Mouse (Mus musculus): ENCODE data around the gene Mepce.
"Not testable (repeated sequence)": the region's sequence is repeated elsewhere in the genome, so short reads cannot be mapped to it uniquely, and the experiment has no call there.

Gene Mepce

DNA sequence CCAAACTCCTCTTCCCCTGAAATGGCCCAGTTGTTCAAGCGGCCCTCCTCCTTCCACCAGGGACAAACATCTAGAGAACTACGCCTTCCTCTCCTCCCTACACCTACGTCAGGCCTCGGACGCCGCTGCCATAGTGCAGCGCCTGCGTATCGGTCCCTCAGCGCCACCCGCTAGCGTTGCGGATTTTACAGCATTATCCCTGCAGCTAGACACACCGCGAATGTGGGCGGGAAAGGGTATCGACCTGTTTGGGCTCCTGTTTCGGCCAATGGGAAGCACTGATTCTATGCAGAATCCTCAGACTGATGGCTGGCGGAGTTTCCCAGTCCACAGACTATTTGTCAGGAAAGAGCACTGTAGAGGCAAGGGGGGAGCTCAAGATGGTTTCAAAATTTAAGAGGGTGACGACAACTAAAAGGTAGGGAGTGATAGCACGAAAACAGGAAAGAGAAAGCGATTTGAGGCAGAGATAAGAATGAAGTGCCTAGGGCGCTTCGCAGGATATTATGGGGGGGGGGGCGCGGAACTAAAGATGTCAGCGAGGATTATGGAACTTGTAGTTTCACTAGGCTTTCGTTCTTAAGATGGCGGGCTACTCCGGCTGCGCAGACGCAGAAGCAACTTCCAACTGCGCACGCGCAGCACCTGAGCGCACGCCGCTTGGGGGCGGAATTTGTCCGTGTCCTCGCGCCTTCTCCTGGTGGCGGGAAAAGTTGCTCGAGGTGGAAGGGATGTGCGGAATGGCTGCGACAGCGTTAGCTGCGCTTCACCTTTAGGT is at the start of gene Mepce, which contains the start of gene Zcwpw1:
Mepce (minus strand) TSS at position 505 of the 778 bp plus-strand sequence.
Zcwpw1 (plus strand) TSS at position 648 of the 778 bp plus-strand sequence.
- peak; percentile 88 to 95 for DNase-seq (ENCODE audit: low spot score in 2 of 2)

DNA sequence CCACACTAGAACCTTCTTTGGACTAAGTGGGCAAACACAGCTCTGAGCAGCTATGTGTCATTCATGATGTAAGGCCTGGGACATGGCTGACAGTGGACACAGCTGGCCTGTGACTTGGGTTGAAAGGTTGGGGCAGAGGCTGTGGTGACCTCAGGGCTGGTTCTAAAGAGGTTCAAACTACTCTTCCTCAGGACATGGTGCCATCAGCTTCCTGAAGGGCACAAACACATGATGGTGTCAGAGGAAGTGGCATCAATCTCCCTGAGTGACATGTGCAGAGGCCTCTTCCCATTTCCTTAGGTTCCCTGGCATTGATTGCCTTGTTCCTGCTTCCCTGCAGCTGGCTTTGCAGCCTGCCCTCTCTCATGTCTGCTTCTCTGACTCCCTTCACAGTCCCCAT is 49.7 kb upstream of the Mepce start:
- DNase-seq (ENCODE audit: low spot score in 2 of 2), result not testable (repeated sequence)

DNA sequence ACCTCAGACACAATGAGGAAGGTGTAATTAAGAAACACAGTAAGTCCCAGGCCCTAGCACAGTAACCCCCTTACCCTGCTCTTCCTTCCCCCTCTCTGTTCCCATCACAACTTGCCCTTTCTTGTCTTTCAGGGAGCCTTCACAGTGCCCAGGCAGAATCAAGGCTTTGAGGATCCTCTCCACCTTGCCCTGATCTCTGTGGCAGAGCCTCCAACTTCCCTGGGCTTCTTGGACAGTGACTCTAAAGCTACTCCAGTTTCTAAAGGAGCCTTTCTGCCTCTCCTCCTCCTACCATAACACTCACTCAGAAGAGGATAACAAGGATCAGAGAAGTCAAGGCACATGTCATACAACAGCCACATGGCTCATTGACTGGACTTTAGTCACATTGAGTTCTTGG is 49.2 kb upstream of the Mepce start:
- no peak for DNase-seq (ENCODE audit: low spot score in 2 of 2)

DNA sequence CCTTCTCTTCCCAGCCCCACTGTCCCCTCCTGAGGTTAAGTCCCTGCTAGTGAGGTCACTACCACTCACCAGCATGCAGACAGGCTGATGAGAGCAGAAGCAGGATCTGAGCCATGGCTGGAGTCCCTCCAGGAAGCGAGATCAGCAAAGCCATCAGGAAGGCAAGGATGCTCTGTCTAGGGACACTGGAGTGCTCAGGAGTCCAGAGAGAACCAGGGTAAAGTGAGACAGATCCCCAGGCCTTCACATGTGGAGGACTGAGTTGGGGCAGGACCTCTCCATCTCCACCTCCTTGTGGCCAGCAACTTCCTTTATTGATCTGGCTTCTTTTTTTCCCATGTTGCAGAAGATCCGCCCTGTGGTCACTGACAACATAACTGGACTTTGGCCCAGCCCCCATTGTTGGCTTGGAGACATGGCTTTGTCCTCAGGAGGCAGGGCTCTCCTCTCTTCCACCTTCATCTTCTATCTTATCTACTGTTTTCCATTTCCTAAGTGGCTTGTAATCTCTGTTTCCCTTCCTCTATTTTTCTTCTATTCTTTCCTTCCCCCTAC is 48.6 kb upstream of the Mepce start, which contains the start of gene Pilra:
Pilra (minus strand) TSS at position 316 of the 555 bp plus-strand sequence.
- not testable (repeated sequence) for DNase-seq (ENCODE audit: low spot score in 2 of 2)

DNA sequence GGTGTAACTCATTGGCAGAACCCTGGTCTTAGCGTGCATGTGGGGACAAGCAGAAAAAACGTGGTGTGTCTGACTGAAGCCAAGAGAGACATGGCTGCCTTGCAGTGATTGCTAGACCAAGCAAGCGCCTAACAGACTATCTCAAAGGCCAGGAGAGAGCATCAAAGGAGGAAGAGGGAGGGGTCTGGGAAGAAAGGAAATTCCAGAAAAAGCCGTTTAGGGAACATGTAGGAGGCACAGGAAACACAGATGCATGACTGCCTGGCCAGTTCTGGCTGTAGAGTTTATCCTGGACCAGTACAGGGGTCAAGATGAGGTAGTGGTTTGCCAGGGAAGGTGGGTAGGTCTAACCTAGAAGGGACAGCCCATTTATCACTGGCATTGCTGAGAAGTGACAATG is 46.0 kb upstream of the Mepce start:
- no peak for DNase-seq (ENCODE audit: low spot score in 2 of 2)

DNA sequence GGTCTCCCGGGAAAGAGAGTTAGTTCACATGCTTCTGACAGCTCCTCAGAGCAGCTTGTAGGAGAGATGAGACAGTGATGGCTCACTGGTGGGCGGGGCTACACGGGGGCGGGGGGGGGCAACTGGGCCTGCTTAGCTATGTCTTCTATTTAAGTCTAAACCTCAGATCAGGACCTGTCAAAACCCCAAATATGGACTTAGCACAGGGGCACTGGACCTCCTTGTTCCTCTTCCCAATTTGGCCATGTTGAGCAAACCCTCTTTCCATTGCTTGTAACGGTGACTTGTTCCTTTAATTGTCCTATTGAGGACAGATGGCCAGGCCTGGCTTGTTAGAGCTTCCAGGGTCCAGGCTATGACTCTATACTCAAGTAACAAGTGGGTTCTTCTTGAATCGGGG is 44.1 kb upstream of the Mepce start:
- peak in 1 of 2 experiments; percentile 27 for DNase-seq (ENCODE audit: low spot score in 2 of 2)

DNA sequence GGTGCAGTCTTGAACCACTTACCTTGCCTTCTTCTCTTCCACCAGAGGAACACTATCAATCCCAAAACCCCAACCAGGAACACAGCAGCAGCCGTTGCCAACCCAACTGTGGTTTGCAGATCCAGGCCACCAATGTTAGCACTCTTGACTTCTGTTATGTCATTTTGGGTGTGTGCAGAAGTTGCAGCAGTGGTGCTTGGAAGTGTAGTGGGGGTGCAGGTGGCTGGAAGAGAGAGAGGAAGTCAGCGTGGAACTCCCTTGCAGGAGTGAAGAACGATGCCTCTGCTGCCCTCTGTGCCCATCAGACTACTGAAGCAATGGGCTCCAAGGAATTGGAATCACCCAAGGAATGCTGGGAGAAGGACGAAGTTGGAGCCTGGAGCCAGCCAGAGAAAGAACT is 43.7 kb upstream of the Mepce start:
- no peak for DNase-seq (ENCODE audit: low spot score in 2 of 2)

DNA sequence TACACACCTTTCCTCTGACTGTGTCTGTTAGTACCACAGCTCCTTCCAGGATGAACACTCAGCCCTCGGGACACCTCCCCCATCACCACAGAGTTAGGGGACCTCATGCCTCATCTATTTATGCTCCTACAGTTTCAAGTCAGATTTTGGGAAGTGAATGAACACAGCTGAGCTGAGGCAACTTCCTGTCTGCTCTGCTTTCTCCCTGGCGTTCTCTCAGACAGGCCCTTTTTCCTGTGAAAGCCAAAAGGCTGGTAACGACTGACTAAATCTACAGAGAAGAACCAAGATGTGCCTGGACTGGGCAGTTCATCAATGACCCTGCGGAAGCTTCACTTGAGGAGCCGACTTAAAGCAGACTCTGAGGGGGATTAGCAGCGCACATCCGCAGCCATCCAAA is 42.8 kb upstream of the Mepce start:
- peak; percentile 11 to 29 for DNase-seq (ENCODE audit: low spot score in 2 of 2)

DNA sequence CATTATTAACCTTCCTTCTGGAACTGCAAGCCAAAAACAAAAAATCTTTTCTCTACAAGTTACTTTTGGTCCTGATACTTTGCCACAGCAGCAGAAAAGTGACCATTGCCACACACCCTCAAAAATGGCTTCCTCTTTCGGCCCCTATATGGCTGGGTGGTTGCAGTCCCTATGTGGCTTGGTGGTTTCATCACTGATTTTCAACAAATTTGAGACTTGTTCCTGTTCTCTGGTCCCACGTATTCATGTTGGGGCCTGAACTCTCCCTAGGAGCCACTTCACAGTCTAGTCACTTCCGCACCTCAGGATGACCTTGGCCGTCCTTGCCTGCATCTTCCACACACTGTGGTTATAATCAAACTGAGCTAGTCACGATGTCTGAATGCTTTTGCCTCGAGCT is 41.2 kb upstream of the Mepce start:
- DNase-seq (ENCODE audit: low spot score in 2 of 2), result no peak

DNA sequence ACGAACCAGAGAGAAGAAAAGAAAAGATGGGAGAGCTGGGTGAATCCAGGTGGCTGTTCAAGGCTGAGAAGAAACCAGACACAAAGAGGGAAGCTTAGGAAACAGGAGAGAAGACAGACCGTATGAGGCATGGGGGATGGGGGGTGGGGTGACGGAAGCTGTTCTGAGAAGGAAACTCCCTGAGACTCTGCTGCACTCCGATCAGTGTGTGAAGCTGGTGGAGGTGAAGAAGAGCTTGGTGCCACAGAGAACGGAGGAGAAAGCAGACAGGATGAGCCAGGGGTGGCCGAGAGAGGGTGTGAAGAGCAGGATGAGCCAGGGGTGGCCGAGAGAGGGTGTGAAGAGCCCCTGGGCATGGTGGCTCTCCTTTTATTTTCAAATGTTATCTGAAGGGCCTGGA is 39.0 kb upstream of the Mepce start:
- DNase-seq (ENCODE audit: low spot score in 2 of 2), result no peak

DNA sequence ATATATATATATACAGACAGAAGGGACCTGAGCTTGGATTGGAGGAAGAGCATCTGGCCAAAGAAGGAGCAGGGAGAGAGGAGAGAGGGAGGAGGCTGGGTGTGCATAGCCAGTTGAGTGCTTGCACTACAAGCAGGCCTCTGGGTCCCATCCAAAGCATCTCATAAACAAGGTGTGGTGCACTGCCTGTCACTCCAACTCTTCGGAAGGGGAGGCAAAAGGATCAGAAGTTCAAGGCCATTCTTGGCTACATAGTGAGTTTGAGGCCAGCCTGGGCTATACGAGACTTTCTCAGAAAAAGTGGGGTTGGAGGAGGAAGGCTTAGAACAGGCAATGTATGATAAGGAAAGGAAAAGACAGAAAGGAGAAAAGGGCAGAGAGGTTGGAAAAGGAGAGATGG is 38.5 kb upstream of the Mepce start:
- DNase-seq (ENCODE audit: low spot score in 2 of 2), result no peak

DNA sequence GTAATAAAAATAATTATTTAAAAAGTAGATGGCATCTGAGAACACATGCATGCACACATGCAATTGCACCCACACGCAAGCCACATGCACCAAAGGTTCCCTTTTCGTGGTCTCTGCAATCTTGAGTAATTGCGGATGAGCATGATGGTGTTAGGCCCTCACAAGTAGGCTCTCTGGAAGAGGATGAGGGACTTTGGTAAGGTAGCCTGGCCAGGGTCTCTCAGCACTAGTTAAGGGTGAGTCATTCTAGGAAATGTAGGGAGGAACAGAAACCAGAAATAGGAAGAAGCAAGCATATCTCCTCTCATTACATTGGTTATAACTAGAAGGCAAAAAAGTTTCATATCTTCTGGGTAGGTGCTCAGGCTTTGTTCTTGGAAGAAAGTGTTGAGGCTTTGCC is 37.6 kb upstream of the Mepce start:
- DNase-seq (ENCODE audit: low spot score in 2 of 2), result no peak

DNA sequence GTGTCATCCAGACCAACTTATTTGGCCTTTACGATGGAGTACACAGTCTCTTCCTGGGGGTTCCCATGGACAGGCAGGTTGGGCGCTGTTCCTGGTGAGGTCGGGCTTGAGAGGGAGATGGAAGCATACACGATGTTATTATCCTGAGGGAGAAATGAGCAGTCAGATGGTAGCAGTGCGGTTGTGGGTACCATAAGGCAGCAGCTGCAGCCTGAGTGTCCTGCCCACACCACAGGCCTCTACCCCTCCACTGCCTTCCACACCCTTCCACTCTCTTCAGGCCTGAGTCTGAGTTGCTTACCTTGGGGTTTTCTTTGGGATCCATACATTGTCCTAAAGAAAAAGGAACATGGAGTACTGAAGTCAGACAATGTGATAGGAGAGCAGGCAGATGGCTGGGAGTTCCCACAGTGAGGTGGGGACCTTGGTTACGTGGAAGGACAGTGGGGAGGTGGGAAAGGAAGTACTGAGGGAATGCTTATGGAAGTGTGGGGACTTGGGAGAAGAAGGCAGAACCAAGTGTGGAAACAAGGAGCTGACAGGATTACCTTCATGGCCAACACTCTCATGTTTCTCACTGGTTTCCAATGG is 36.1 kb upstream of the Mepce start:
- no peak for DNase-seq (ENCODE audit: low spot score in 2 of 2)

DNA sequence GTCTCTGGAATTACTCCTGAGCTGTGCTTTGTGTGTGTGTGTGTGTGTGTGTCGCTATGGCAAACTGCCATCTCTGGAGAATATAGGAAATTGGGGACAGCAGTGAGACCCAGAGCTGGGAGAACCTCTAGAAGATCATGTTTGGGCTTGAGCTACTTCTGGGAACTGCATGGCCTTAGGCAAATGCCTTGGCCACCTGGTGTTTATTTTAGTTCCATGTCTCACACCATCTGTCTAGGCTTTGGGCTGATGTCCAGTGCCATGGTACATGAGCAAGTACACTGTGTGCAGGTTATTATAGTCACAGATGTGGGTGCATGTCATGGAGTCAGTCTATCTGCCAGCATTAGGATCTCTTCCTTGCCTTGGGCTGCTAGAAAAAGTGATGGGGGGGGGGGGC is 35.1 kb upstream of the Mepce start:
- DNase-seq (ENCODE audit: low spot score in 2 of 2), result no peak

DNA sequence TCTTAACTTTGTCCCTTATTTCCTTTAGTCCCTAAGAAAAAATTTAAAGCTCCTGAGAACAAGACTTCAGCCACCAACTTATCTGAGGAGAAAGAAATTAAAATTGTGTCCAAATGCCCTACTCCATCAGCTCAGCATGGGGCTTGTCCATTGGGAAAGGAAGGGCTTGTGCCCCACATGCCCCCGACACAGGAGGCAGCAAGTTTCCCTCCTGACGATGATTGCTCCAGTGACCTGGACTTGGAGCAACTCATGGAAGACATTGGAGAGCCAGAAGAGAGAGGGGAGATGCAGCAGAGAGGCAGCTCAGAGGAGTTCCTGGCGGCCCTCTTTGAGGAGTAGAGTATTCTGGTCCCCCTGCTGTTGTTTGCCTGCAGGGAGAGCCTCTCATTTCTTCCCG is 34.7 kb upstream of the Mepce start:
- DNase-seq (ENCODE audit: low spot score in 2 of 2), result no peak

DNA sequence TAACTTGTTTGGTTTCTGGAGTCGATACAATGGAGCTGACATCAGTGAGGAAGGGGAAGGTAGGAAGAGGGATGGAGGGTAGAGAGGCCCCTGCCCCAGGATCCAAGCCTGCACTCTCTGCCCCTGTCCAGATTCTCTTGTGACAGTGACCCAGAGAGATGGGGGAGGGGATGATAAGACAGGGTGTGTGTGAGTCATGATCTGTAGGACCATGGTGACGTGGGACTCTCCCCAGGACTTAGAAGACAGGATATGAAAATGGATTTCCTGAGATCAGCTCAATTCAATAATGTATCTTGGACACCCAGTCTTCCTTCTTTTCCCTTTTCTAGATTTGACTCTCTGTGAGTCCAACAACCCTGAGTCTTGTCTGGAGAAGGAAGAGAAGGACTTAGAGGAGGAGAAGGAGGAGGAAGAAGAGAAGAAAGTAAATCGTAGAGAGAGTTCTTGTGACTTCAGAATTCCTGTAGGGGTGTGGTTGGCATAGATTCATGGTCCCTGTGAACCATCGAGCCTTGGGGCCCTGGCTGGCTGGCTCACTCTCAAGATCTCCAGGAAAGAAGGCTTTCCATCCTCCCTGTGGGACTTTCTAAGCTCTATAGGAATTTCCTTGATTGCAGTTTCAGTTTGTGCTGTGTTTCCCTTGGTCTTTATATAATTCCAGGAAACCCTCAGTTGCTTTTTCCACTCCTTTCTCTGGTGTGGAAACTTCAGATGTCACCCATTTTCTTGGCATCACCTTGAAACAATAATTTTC is 30.2 kb upstream of the Mepce start:
- no peak for DNase-seq (ENCODE audit: low spot score in 2 of 2)

DNA sequence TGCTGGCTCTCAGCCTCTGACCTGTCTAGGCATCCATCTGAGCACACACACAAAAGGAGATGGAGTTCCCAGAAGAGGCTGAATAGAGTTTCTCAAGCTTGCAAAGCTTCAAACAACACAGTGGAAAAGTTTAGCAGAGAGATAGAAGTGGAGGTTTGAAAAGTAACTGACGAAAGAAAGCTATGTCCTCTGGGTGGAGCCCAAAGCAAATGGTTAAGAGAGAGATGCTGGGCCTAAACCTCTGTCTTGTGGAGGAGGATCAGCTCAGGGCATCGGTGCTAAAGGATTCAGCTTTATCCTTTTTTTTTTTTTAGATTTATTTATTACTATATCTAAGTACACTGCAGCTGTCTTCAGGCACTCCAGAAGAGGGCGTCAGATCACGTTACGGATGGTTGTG is 20.9 kb upstream of the Mepce start:
- no peak for DNase-seq (ENCODE audit: low spot score in 2 of 2)

DNA sequence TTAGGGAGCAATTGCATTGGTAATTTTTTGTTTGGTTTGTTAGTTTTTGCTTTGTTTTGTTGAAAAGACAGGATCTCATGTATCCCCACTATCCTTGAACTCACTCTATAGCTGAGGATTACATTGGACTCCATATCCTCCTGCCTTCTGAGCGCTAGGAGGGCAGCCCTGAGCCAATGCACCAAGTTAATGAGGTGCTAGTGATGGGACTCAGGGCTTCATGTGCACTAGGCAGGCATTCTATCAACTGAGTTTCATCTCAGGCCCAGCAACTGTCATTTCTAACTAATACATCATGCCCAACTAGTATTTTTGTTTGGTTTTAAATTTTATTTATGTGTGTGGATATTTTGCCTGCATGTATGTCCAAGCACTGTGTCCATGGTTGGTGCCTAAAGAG is 18.7 kb upstream of the Mepce start:
- no peak for DNase-seq (ENCODE audit: low spot score in 2 of 2)

DNA sequence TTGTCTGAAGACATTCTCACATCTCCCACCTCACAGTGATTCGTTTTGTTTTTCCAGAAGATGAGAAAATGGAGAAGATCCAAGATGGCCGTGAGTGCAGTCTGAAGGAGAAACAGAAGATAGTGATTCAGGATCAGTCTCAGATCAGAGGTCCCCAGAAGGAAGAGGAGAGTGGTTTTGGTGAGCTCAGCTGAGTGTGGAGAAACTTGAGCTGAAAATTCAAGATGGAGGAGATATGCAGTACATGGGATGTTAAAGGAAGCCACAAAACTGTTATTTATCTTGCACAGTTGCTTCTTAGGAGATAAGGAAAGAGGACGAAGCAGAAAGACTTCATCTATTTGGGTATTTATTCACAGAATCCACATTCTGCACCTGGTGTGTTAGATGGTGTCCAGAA is 13.5 kb upstream of the Mepce start:
- DNase-seq (ENCODE audit: low spot score in 2 of 2), result no peak

DNA sequence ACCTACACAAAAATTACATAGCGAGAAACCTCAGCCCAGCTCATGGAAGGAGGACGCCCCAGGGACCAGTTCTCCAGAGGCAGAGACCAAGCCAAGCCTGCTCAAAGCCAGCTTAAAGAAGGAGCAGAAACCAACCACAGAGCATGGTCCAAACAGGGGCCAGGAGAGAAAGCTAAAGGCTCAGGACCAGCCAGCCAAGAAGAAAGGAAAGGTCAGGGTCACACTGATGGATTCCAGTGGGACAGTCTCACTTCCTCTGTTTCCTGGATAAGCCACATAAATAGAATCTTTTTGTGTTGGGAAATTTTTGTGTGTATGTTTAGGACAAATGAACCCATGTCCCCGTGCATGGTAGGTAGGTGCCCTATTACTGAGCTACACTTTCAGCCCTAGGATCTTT is 9.2 kb upstream of the Mepce start:
- DNase-seq (ENCODE audit: low spot score in 2 of 2), result no peak

DNA sequence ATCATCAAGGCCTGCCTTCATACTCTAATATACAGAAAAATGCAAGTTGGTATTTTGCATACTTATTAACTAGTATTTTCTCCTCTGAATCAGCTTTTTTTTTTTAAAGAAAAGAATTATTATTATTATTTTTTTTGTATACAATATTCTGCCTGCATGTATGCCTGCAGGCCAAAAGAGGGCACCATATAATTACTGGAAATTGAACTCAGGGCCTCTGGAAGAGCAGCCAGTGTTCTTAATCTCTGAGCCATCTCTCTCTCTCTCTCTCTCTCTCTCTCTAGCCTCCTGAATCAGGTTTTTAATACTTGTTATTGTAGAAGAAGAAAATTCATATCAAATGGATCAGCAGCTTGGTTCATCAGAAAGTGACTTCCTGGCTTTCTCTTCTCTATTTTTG is 4.1 kb upstream of the Mepce start:
- DNase-seq (ENCODE audit: low spot score in 2 of 2), result no peak

DNA sequence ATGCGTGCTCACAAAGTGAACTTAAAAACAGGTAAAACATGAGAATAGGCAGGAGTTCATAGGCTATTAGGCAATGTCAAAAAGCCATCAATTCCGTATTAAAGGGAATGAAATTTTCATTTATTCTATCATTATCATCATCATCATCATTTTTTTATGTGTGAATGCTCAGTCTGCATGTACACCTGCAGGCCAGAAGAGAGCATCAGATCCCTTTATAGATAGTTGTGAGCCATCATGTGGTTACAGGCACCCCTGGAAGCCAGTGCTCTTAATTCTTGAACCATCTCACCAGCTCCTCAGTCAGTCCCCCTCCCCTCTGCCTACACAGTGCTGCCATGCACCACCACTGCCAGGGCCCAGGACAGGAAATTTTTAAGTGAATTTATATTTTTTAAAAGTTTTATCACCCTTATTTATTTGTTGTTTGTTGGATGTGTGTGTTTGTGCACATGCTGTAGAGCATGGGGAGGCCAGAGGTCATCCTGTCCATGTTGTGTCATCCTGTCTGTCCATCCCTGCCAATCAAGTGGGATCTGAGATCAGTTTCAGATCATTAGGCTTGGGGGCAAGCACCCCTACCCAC is 1.6 kb upstream of the Mepce start:
- DNase-seq (ENCODE audit: low spot score in 2 of 2), result no peak

Measured in heart, adult 9 months (tissue).